Mouse (Mus musculus) cerebellum, adult 2 months (tissue): ENCODE data around the gene Mtmr10.

Source experiments
- CTCF ChIP-seq: fragments of 200-500 bp; IDR thresholded peaks from 2 replicates; pipeline ENCODE4 v1.5.1; 2011; ENCODE audit warnings: low read depth, mild to moderate bottlenecking, control low read depth, low read length, moderate library complexity, borderline replicate concordance; ENCODE audit not compliant: insufficient read depth
- POLR2A ChIP-seq: fragments of 200-500 bp; IDR thresholded peaks from 2 replicates; pipeline ENCODE4 v1.6.1; 2011; ENCODE audit warnings: low read length, control low read depth, borderline replicate concordance; ENCODE audit not compliant: insufficient read depth

DNA sequence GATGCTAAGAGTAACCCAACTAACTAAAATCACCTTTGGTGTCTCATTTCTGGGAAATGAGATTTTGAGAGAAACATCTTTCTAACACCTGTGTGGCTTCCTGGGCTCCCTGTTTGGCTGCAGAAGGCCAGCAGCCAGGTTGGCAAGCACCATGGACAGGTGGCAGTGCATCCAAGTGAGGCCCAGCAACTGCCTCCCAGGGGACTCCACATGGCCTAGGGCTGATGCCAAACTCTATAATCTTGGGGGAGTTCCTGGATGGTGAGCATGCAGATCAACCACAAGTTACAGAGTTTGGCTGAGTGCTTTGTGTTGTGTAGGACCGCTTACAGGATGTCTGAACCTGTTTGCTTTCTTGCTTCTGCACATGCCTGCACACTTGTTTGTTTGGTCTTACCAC lies 45.2 kb downstream of the Mtmr10 start:
- no peak for TF ChIP-seq POLR2A
- no peak for TF ChIP-seq CTCF
